Mouse (Mus musculus): ENCODE measurements around the gene Nell2. TPM values are rescaled to one million over a fixed set of nuclear protein-coding genes. Genes with fewer than 3 reads are reported as not detected.

The Nell2 gene
- polyA plus RNA-seq, 2 experiments: 16.2 to 17.5 TPM

GRCm38 (mm10) chr15:95316626-95317025 is 211.7 kb downstream of the Nell2 start:
- no peaks in the 10 kb centered on the region for H3K27me3 ChIP-seq (ENCODE audit: control insufficient read depth, insufficient read depth, low read length)
- H3K27ac ChIP-seq (replicated peaks; ENCODE audit: low read depth, low read length): no peak overlapping the region
- no peak overlapping the region for H3K9ac ChIP-seq (ENCODE audit: low read depth, low read length, severe bottlenecking)
- no peak for TF ChIP-seq POLR2A (IDR thresholded peaks at IDR 0.05; ENCODE audit: borderline replicate concordance, extremely low read depth, insufficient read depth, insufficient read length)
- DNase-seq (ENCODE audit: low spot score): no peak
- H3K4me1 ChIP-seq (ENCODE audit: control insufficient read depth, insufficient read depth, low read length): no peaks in the 10 kb centered on the region; the same call in 1 of the 2 replicates
- no peak overlapping the region for H3K4me2 ChIP-seq (replicated peaks; ENCODE audit: low read depth, low read length, severe bottlenecking)
- ATAC-seq (ENCODE audit: low FRiP score, low read depth): no peak
- H3K36me3 ChIP-seq (ENCODE audit: control insufficient read depth, insufficient read depth, low read length): no peaks in the 10 kb centered on the region
- H3K4me3 ChIP-seq (replicated peaks; ENCODE audit: low read length): no peak overlapping the region
- 24% methylated on average over 4 of the region's 4 CpGs for WGBS
- H3K9me3 ChIP-seq (ENCODE audit: control insufficient read depth, low read length): no peaks in the 10 kb centered on the region

- ATAC-seq (ENCODE audit: low FRiP score, low read depth) (no peak), DNase-seq (ENCODE audit: low spot score) (no peak)
- H3K36me3 ChIP-seq (ENCODE audit: control insufficient read depth, insufficient read depth, low read length): no peaks in the 10 kb centered on the region
- H3K4me1 ChIP-seq (ENCODE audit: control insufficient read depth, insufficient read depth, low read length): no peaks in the 10 kb centered on the region; the same call in 1 of the 2 replicates
- no peak overlapping the region for H3K27ac ChIP-seq (replicated peaks; ENCODE audit: low read depth, low read length)
- no peak overlapping the region for H3K4me3 ChIP-seq (replicated peaks; ENCODE audit: low read length)
- no peaks in the 10 kb centered on the region for H3K9me3 ChIP-seq (ENCODE audit: control insufficient read depth, low read length)
- 69% methylated on average over 5 of the region's 5 CpGs for WGBS
- no peak overlapping the region for H3K9ac ChIP-seq (ENCODE audit: low read depth, low read length, severe bottlenecking)
- TF ChIP-seq POLR2A (IDR thresholded peaks at IDR 0.05; ENCODE audit: borderline replicate concordance, extremely low read depth, insufficient read depth, insufficient read length): no peak
- no peaks in the 10 kb centered on the region for H3K27me3 ChIP-seq (ENCODE audit: control insufficient read depth, insufficient read depth, low read length)
- no peak overlapping the region for H3K4me2 ChIP-seq (replicated peaks; ENCODE audit: low read depth, low read length, severe bottlenecking)
Measured at GRCm38 (mm10) chr15:95314808-95315145, 213.6 kb downstream of the Nell2 start.

- H3K9ac ChIP-seq (ENCODE audit: low read depth, low read length, severe bottlenecking): no peak overlapping the region
- no peaks in the 10 kb centered on the region for H3K27me3 ChIP-seq (ENCODE audit: control insufficient read depth, insufficient read depth, low read length)
- H3K36me3 ChIP-seq (ENCODE audit: control insufficient read depth, insufficient read depth, low read length): no peaks in the 10 kb centered on the region
- peak; percentile 11 for DNase-seq (ENCODE audit: low spot score)
- H3K4me3 ChIP-seq (replicated peaks; ENCODE audit: low read length): no peak overlapping the region
- no peak overlapping the region for H3K4me2 ChIP-seq (replicated peaks; ENCODE audit: low read depth, low read length, severe bottlenecking)
- no peak for ATAC-seq (ENCODE audit: low FRiP score, low read depth)
- WGBS: 38% methylated on average over 16 of the region's 16 CpGs
- no peak for TF ChIP-seq POLR2A (IDR thresholded peaks at IDR 0.05; ENCODE audit: borderline replicate concordance, extremely low read depth, insufficient read depth, insufficient read length)
- no peaks in the 10 kb centered on the region for H3K9me3 ChIP-seq (ENCODE audit: control insufficient read depth, low read length)
- H3K4me1 ChIP-seq (ENCODE audit: control insufficient read depth, insufficient read depth, low read length): no peaks in the 10 kb centered on the region; the same call in 1 of the 2 replicates
- no peak overlapping the region for H3K27ac ChIP-seq (replicated peaks; ENCODE audit: low read depth, low read length)
Measured at GRCm38 (mm10) chr15:95314121-95314807, 214.1 kb downstream of the Nell2 start.

GRCm38 (mm10) chr15:95313286-95313685 is 215.1 kb downstream of the Nell2 start:
- DNase-seq (ENCODE audit: low spot score) (no peak), ATAC-seq (ENCODE audit: low FRiP score, low read depth) (no peak)
- Histone ChIP-seq H3K9ac (ENCODE audit: low read depth, low read length, severe bottlenecking) (no peak overlapping the region), H3K4me2 (replicated peaks; ENCODE audit: low read depth, low read length, severe bottlenecking) (no peak overlapping the region), H3K27ac (replicated peaks; ENCODE audit: low read depth, low read length) (no peak overlapping the region), H3K27me3 (ENCODE audit: control insufficient read depth, insufficient read depth, low read length) (no peaks in the 10 kb centered on the region), H3K4me3 (replicated peaks; ENCODE audit: low read length) (no peak overlapping the region), H3K9me3 (ENCODE audit: control insufficient read depth, low read length) (no peaks in the 10 kb centered on the region), H3K4me1 (ENCODE audit: control insufficient read depth, insufficient read depth, low read length) (no peaks in the 10 kb centered on the region; the same call in 1 of the 2 replicates), H3K36me3 (ENCODE audit: control insufficient read depth, insufficient read depth, low read length) (no peaks in the 10 kb centered on the region)
- TF ChIP-seq POLR2A (IDR thresholded peaks at IDR 0.05; ENCODE audit: borderline replicate concordance, extremely low read depth, insufficient read depth, insufficient read length): no peak
- WGBS: 54% methylated on average over 5 of the region's 5 CpGs

GRCm38 (mm10) chr15:95304102-95304501 is 224.3 kb downstream of the Nell2 start:
- ATAC-seq (ENCODE audit: low FRiP score, low read depth): no peak
- no peak overlapping the region for H3K4me3 ChIP-seq (replicated peaks; ENCODE audit: low read length)
- no peaks in the 10 kb centered on the region for H3K36me3 ChIP-seq (ENCODE audit: control insufficient read depth, insufficient read depth, low read length)
- no peaks in the 10 kb centered on the region for H3K27me3 ChIP-seq (ENCODE audit: control insufficient read depth, insufficient read depth, low read length)
- DNase-seq (ENCODE audit: low spot score): no peak
- H3K4me2 ChIP-seq (replicated peaks; ENCODE audit: low read depth, low read length, severe bottlenecking): no peak overlapping the region
- no peaks in the 10 kb centered on the region for H3K4me1 ChIP-seq (ENCODE audit: control insufficient read depth, insufficient read depth, low read length)
- H3K27ac ChIP-seq (replicated peaks; ENCODE audit: low read depth, low read length): no peak overlapping the region
- 83% methylated on average over 8 of the region's 8 CpGs for WGBS
- no peak for TF ChIP-seq POLR2A (IDR thresholded peaks at IDR 0.05; ENCODE audit: borderline replicate concordance, extremely low read depth, insufficient read depth, insufficient read length)
- no peaks in the 10 kb centered on the region for H3K9me3 ChIP-seq (ENCODE audit: control insufficient read depth, low read length)
- no peak overlapping the region for H3K9ac ChIP-seq (ENCODE audit: low read depth, low read length, severe bottlenecking)
